Mouse (Mus musculus): ENCODE measurements around the gene Ptpn13. TPM values are rescaled to one million over a fixed set of nuclear protein-coding genes. Genes with fewer than 3 reads are reported as not detected.

The Ptpn13 gene
- total RNA-seq (2021), result 10 to 100 TPM in 1 of 2 experiments, 1 to 10 TPM in 1; 8.3 to 10.8 TPM

DNA sequence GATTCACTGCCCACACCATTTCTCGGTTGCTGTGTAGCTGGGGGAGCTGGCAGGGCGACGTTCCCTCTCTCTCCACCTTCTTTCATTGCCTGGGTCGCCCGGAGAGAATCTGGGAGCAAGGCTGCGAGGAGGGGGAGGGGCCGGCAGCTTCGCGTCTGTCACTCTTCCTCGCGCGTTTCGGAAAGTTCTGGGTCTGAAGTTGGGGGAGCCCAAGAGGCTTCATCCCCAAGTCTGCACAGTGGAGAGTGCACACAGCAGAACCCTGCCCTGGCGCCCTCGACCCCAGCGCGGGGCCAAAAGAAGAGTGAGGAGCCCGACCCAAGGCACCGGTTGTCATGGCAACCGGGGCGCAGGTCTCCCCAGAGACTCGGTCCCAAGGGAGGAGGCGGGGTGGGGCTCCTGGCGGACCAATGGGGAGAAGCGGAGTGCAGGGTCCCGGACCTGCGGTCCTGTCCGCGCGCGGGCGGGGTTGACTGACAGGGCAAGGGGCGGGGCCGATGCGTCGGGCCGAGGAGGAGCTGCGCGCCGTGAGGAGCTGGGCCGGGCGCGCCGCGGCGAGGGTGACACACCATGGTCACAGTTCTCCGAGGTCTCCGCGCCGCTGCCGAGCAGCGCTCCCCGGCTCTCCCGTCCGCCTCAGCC is at the start of gene Ptpn13:
Ptpn13 (plus strand) TSS at position 515 of the 642 bp plus-strand sequence.
- DNase-seq (ENCODE audit: extremely low spot score in 1 of 2, low spot score in 1 of 2), result peak; percentile 67 to 69

DNA sequence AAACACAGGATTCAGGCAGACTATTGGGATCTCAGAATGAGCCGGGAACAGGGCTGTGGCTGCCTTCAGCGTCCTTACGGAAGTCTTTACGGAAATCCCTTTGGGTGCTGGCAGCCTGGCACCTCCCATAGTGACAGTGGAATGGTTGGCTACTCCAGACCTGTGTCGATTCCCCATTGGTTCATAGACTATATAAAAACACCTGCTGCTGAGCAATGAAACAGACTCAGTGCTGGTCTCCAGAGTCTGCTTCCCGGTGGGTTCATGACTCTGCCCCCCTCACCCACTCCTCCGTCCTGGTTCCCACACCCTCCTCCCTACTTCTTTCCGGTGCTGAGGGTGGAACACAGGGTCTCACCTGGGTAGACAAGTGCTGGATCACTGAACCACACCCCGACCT is 49.8 kb upstream of the Ptpn13 start:
- no peak for DNase-seq (ENCODE audit: extremely low spot score in 1 of 2, low spot score in 1 of 2)

DNA sequence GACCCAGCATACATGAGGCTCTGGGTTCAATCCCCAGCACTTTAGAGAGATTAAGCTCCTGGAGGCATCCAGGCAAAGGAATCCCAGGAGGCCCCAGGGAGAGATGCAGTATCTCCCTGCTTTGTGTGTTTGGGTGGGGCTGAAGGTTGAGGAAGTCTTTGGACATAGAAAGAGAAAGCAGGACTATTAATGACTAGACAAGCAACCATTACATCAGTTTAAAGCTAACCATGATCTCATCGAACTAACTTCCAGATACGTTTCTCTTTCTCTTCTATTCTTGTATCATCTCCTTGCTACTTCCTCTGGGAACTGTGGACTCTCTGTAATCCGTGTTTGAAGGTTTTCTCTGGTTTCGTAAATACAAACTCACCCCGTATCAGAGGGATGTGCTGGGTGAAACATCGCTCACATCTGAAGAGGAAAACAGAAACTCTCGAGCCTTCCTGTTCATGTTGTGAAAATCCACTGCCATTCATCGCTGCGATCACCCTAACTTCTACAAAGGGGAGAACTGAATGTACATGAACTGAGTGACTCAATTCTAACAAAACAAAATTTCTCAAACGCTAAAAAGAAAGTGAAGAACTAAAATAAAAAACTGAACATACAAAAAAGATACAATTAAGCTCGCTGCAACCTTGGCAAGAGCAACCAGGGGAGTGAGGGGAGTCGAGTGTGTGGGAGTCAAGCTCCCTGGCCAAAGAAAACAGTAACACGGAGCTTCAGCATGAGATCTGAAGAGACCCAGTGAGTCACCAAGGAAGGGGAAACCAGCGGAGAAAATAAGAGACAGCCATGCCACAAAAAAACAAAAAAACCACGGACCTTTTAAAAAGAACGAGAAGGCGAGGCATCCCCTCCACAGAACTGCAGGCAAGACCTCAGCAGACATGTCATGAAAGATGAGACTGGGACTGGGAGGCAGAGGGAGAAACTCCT is 48.4 kb upstream of the Ptpn13 start:
- DNase-seq (ENCODE audit: extremely low spot score in 1 of 2, low spot score in 1 of 2), result no peak

DNA sequence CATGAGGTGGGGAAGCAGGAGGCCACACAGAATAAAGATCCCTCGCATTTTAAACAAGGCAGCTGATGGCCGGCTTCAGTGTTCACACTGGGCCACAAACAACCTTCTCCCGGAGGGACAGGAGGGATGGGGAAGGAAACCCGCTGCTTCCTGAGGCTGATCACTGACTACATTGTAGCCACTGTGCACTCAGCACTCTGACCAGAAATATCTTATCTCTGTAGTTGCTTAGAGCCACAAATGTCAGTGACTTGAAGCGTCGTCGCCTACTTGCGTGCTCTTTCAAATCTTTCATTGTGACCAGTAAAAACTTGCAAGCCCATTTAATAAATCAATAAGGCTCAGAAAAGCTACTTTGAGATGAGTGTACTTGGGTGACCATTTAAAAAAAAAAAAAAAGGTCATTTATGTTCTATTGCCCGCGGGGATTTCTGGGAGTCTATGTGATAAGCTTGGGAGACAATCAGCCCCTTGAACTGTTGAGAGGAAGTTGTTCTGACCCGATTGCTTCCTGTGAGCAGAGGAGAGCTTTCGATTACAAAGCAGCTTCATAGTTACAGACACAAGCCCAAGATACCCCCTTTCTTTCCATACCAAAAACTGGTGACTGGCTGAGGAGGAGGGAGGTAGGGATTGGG is 47.4 kb upstream of the Ptpn13 start:
- DNase-seq (ENCODE audit: extremely low spot score in 1 of 2, low spot score in 1 of 2), result no peak

DNA sequence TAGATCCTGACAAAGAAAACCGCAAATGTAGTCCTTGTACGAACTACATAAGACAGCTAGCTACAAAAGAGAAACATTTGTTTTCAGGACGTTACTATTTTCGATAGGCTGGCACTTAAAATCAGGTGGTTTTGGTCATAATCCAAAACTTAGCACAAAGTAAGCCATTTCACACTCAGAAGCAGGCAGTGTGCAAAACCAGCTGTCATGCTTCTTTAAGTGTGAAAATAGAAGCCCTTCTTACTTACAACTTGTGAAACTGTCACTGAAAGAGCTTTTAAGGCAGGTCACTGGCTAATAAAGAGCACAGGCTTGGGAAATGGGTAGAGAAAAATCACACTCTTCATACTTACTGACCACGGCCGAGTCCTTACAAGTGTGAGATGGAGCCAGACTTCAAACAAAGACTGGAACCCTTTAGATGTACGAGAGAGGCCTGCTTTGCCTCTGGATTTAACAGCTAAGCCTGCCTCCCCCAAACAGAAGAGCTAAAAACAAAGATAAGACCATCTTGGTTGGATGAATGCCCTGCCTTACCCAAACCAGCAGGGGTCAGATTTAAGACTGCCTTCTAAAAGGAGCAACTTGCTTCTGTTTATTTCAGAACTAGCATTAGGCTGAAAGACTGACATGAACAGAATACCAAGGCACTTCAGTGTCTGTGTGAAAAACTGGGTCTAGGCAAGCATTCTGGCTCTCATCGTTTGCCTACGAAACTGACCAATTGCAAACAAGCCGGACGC is 44.0 kb upstream of the Ptpn13 start:
- no peak for DNase-seq (ENCODE audit: extremely low spot score in 1 of 2, low spot score in 1 of 2)

DNA sequence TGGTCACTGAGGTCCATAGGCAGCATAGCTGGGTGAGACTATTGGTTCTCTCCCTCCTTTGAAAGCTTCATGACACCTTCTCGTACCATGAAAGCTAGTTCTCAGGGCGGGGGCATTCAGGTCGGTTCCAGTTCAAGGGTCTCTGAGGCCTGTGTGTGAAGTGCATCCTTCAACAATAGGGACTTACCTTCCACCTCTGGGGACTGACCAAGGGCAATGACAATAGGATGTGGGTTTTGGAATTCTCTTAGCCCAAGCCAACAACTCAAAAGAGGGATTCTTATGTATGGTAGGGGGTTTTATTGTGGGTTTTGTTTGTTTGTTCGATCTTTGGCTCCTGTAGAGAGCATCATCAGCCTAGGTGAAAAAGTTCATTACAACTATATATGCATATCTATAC is 42.0 kb upstream of the Ptpn13 start:
- DNase-seq (ENCODE audit: extremely low spot score in 1 of 2, low spot score in 1 of 2), result no peak

DNA sequence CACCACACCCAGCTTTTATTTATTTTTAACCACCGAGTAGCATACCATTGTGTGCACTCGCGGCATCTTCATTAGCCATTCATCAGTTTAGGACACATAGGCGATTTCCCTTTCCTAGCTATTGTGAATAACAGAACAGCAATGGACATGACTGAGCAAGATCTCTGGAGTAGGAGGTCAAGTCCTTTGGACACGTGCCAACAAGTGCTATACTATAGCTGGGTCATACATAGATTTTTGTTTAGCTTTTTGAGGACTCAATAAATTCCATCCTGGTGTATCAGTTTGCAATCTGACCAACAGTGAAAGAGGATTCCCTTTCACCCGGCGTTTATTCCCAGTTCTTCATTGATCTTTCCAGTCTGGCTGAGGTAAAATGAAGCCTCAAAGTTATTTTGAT is 41.0 kb upstream of the Ptpn13 start:
- no peak for DNase-seq (ENCODE audit: extremely low spot score in 1 of 2, low spot score in 1 of 2)

DNA sequence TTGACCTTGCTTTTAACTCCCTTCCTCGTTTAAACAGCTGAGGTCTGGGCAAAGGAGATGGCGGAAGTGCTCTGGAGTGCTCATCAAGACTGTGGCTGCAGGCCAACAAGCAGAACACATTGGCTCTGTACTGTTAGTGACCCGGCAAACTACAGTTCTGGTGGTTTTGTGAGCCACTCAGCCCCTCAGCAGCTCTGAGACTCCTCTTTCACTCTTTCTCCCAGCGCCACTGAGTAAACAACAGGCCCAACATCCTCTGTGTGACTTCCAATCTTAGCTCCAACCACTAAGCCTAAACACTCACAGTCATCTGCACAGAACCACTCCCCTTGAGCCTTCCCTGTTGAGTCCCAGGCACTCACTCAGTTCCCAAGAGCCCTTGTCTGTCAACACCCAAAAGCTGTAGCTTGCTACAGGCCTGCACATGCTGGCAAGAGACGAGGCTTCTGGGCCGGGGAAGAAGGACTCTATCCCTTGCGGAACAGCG is 37.4 kb upstream of the Ptpn13 start:
- no peak for DNase-seq (ENCODE audit: extremely low spot score in 1 of 2, low spot score in 1 of 2)

DNA sequence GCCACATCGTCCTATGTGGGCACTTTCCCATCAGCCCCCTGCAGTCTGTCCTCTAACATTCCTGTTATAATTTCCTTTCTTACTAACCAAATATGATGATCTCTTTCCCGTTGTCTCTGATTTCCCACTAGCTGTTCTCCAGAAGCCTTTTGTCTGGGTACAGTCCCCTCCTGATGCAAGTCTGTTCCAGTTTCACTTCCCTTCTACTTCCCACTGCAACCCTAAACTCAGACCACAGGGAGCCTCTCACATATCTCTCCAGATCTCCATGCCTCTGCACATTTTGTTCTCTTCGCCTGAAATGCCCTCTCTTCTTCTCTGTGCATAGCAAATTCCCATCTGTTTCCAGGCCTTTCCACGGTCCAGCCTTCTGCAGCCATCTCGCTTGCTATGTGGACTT is 35.6 kb upstream of the Ptpn13 start:
- DNase-seq (ENCODE audit: extremely low spot score in 1 of 2, low spot score in 1 of 2), result no peak

DNA sequence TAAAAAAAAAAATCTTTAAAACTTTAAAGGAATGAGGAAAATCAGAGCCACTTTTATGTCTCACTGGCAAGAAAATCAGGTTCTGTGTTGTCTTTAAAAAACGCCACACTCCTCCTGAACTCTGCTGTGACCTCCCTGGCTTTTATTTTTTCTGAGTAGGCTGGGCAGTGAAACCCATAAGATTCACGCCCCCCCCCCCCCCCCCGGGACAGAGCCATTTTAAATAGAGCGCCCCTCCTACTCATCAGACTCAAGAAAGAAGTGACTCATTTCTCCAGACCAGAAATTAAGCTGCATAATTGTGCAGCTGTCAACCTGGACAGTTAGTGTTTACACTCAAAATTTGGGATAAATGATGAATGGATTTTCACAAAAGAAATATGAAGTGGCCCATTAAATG is 31.8 kb upstream of the Ptpn13 start:
- DNase-seq (ENCODE audit: extremely low spot score in 1 of 2, low spot score in 1 of 2), result no peak

DNA sequence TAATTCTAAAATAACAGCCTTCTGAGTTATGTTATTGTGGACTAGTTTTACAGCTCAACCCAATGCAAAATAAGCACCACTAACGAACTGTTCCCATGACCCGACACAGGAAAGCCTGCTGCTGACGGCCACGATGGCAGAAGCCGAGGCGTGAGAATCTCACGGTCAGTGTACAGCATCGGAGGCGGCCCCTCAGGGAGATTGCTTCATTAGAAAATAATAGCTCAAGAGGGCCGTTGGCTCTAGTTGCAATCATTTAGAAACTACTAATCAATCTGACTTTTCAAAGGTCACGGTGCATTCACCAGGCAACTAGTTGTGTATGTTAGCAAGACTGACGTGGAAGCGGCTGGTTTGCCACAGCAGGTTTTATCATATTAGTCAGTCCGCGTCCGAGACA is 31.2 kb upstream of the Ptpn13 start:
- DNase-seq (ENCODE audit: extremely low spot score in 1 of 2, low spot score in 1 of 2), result no peak

DNA sequence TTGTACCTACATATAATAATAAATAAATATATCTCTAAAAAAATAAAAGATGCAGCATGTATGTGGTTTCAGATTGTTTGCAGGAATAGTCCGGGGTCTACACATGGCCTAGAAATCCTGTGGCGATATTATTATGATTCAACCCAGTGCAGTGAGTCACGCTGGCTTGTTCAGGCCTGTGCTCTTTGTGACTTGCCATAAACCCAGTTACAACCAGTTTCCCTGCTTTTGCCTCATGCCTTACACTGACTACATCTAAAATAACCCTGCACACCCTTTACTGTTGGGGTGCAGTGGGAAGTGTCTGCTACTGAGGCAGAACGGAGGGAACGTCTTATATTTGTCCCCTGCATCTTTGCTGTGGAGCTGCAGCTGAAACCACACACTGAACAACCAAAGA is 29.3 kb upstream of the Ptpn13 start:
- no peak for DNase-seq (ENCODE audit: extremely low spot score in 1 of 2, low spot score in 1 of 2)

DNA sequence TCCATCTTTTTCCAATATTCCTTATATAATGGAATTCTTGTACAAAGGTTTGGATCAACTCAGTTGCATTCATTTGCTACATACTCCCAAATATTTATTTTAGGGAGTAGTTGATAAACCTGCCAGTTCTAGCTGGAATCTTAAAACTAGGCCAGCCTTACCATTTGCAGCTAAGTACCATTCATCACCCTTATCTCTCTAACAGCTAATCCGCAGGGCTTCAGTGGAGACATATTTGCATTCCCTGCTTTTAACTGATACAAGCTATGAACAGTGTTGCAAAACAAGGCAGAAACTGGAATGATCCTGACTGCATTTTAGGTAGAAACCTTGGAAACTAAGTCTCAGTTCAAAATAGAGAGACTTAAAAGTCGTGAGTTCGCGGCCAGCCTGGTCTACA is 27.6 kb upstream of the Ptpn13 start:
- DNase-seq (ENCODE audit: extremely low spot score in 1 of 2, low spot score in 1 of 2), result no peak

DNA sequence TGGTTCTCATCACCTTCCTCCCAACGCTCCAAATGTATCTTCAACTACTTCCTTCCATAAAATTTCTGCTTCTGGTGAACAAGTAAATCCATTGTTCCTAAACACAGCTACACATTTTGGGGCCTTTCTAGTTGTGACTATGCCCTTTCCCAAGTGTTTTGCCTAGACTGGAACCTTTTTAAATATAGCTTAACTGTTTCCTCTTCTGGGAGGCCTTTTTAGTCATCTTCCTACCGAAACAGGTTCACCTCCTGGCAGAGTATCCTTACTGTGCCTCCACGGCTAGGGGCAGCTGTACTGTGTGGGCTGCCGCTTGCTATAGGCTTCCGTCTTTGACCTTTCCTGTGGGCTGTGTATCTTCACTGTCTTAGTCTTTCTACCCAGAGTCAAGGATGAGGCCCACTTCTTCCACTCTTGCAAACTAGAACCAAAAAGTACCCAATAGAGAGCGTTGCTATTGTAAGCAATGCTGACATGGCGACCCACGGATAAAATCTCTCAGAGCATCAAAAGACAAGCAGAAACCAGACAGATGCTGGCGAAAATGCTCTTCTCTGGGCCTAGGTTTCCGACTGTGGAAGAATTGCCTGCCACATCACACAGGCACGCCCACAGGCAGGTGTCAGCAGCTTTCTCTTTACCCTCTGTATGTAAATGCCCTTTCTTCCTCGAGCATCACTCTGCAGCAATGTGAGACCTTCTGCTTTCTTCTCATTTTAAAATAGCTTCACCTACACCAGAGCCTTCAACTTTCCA is 20.6 kb upstream of the Ptpn13 start:
- DNase-seq (ENCODE audit: extremely low spot score in 1 of 2, low spot score in 1 of 2), result no peak

DNA sequence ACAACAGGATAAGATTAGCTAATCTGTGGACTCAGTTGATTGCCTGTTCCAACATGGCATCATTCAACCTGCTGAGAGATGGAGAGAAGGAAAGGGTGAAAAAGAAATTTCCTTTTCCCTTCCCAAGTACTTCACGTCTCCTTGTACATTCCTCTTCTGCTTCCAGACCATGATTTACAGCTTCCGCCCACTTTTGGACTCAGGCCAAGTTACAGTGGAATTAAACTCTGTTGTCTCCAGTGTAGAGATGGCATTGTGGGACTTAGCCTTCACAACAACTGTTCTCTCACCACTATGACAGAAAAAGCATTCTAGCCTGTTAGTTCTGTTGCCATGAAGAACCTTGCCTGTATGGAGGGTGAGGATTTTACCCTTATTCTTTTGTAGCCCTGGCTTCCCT is 19.1 kb upstream of the Ptpn13 start:
- DNase-seq (ENCODE audit: extremely low spot score in 1 of 2, low spot score in 1 of 2), result no peak

DNA sequence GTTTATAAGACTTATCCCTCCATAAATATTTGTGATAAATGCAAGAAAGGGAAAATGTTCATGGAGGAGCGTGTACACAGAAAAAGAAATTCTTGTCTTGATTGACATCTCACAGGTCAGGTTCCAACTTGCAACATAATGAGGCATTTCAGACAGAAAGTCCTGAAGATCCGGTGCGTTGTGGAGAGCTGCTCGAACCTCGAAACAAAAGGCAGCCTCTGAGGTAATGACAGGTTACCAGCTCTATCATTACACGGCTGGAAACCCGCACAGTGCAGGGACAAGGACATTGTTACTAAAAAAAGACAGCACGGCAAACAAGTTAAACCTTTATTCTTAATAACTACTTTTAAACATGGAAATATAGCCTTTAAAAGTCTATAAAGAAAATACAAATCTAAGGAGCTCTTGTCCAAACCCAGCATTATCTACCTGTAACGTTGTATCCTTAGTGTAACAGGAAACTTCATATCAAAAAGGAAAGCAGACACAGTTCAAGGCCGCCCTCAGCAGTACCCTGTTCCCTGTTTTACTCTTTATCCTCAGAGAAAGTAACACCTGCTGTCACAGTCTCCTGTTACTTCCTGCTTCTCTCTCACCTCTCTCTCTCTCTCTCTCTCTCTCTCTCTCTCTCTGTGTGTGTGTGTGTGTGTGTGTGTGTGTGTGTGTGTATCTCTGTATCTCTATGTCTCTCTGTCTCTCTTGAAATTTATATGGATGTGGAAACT is 12.8 kb upstream of the Ptpn13 start:
- DNase-seq (ENCODE audit: extremely low spot score in 1 of 2, low spot score in 1 of 2), result no peak

DNA sequence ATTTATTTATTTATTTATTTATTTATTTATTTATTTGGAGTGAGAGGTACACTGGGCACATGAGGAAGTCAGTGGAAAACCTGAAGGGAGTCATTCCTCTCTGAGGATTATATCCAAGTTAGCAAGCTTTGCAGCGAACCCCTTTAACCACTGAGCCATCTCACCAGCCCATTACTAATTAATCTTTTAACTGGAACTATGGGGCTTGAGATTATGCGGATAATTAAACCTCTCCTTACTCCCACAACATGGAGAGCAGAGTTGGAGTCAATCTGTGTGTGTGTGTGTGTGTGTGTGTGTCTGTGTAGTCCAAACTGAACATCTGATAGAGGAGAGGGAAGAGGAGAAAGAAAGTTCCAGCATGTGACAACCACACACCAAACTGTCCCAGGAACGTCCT is 10.4 kb upstream of the Ptpn13 start:
- no peak for DNase-seq (ENCODE audit: extremely low spot score in 1 of 2, low spot score in 1 of 2)

DNA sequence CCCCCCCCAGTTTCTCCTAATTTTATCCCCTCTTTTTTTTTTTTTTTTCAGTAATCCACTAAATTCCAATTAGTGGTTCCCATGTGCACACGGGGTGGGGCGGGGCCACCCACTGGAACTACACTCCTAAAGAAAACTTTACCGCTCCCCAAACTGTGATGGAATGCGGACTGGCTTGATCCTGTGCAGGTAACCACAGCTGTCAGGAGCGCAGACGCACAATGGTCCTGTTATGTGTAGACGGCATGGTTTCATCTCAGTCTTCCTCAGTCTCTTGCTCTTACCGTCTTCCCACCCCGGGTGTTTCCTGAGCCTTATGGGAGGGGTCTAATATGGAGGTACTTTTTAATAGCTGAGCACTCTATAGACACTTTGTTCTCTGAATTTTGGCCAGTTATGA is 7.0 kb upstream of the Ptpn13 start:
- DNase-seq (ENCODE audit: extremely low spot score in 1 of 2, low spot score in 1 of 2), result no peak

DNA sequence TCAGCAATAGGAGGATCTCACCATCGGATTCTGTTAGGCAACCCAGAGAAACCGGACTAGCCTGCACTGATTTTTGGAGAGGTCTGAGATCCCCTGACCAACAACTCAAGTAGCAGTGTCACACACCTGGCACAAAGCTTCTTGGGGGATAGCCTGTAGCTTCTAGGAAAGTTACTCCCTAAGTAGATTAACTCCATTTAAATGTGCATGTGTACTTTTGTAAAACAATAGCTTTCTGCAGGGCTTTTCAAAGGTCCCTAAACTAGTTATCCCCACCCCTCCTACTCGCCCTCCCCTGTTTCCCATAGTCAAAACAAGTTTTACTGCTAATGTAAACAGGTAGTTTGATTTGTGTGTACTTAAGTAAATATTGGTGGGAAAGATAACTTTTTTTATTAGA is 6.1 kb upstream of the Ptpn13 start:
- DNase-seq (ENCODE audit: extremely low spot score in 1 of 2, low spot score in 1 of 2), result no peak

Data from layer of hippocampus, postnatal 25 days (tissue).